Mouse (Mus musculus): ENCODE data around the gene Ints7.

DNA sequence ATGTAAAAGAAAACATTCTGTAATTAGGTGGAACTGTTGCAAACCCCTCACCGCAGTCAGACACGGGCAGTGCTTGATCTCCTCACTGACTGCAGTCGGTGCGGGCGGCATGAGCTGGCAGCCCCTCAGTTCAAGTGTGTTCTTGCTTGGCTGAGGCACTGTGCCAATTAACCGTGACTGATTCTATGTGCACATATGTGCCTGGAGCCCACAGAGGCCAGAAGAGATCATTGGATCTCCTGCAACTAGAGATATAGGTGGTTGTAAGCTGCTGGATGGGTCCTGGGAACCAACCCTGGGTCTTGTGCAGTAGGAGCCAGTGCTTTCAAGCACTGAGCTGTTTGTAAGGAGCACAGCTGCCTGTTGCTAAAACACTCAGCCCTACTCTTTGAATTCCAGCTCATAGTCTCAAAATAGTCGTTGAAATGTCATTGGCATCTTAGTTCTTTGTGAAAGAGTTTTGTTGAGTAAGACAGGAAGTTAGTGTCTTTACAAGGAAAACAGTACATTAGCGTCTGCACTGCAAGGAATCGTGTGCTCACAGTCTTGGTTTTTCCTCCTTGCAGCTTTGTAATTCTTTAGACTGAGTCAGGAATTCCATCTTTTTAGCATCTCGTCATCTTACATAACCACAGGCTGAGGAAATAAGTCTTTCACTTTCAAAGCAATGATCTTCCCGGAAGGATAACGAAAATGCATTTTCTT is 16.7 kb downstream of the Ints7 start:
- TF ChIP-seq USF1 (IDR thresholded peaks at IDR 0.05; ENCODE audit: low read depth), result no peak
- no peak for TF ChIP-seq POLR2A (IDR thresholded peaks at IDR 0.05; ENCODE audit: insufficient read length, low read depth)
- TF ChIP-seq TCF12 (IDR thresholded peaks at IDR 0.05; ENCODE audit: insufficient read depth, poor library complexity, severe bottlenecking), result no peak
- TF ChIP-seq REST (IDR thresholded peaks at IDR 0.05; ENCODE audit: insufficient read depth, insufficient read length), result no peak
- TF ChIP-seq MAX (IDR thresholded peaks at IDR 0.05; ENCODE audit: low read depth), result no peak
- no peak for TF ChIP-seq MYOD1 (IDR thresholded peaks at IDR 0.05; ENCODE audit: control insufficient read depth in 1 of 3, insufficient read length in 2 of 3, low read depth in 2 of 3)
- no peak for TF ChIP-seq CEBPB (IDR thresholded peaks at IDR 0.05; ENCODE audit: insufficient read depth, poor library complexity, severe bottlenecking)

All from myocyte (in vitro differentiated cells).